Mouse (Mus musculus) kidney, adult 8-10 months (tissue): ENCODE data around the gene Klhl7.

Experiments
- DNase-seq, 2 experiments: peaks; one replicate each; pipeline ENCODE4 v3.0.0; 2022

The Klhl7 gene

DNA sequence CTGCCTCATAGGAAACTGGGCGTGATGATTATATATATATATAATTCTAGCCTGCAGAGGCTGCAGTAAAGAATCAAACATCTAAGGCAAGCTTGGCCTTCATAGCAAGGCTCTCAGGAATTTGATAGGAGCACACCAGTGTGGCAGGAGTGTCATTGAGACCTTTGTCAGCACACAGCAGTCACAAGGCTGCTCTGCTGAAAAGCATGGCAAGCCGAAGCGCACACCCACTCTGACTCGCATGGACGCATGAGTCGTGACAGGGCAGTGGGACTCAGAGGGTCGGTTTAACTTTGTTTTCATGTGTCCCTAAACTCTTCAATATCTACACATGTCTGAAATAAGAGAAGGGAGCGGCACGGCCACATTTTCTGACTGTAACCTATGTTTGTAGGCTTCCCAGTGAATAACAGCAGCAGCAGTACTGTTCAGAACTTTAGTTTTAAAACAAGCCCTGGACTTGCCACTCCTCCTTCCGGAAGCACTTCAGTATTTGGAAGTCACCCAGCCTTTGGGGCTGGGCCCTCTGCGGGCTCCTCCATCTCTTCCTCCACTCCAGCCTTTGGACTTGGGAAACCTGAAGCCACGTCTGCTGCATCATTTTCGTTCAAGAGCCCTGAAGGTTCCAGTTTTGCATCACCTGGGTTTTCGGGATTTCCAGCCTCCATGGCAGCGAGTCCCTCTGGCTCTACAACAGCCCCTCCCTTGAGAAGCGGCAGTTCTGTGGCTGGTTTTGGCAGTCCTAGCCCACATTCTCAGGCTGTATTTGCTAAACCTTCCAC lies 81.3 kb downstream of the Klhl7 start:
- no peak for DNase-seq

GRCm38 (mm10) chr5:24182296-24182734 lies 81.9 kb downstream of the Klhl7 start:
- no peak for DNase-seq

DNA sequence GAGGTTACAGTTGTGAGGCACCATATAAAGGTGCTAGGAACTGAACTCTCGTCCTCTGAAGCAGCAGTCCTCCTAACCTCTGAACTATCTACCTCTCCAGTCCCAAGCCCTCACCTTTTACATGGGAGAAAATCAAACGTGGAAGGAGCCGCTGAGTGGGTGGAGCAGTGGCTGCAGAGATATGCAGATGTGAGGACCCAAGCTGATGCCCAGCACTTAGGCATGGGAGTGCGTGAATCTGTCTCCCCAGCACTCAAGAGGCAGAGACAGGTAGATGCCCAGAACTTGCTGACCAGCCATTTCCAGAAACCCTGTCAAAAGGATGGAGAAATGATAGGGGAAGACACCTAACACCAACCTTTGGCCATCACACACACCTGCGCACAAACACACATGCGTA lies 82.7 kb downstream of the Klhl7 start:
- DNase-seq: no peak

DNA sequence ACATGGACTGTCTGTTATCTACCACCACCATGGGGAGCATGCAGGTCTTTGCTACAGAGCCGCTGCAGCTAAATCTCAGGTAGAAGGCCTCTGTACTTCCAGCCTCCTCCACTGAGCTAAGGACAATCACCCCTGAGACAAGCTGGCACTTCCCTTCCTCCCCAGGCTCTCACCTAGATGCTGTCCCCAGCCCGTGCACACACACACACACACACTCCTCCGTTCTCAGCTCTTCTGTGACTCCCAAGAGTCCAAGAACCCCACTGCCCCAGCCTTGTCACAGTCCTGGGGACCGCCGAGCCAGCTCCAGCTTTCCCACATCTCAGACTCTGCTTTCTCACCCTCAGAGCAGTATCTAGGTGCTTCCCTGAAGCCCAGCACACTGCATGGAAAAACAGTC lies 83.6 kb downstream of the Klhl7 start:
- no peak for DNase-seq

GRCm38 (mm10) chr5:24188476-24188875 lies 88.1 kb downstream of the Klhl7 start:
- DNase-seq: no peak

- DNase-seq: no peak
These were observed 91.4 kb downstream of the Klhl7 start for GRCm38 (mm10) chr5:24191821-24192220.

DNA sequence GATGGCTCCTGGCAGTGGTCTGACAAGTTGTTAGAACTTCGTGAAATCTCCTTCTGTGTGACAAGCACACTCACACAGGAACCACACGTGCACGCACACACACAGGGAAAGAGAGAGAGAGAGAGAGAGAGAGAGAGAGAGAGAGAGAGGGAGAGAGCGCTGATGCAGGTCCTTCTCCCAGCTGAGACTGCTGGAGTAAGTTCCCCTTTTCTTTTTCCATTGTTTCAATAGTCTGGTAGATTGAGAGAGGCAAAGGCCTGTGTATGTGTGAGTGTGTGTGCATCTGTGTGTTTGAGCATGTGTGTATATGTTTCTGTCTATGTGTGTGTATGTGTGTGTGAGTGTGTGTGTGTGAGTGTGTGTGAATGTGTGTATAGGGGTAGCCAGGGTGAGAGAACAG lies 100.6 kb downstream of the Klhl7 start:
- DNase-seq: no peak

- DNase-seq: no peak
These were observed 102.1 kb downstream of the Klhl7 start for GRCm38 (mm10) chr5:24202492-24202891.

GRCm38 (mm10) chr5:24203266-24203665 lies 102.9 kb downstream of the Klhl7 start:
- no peak for DNase-seq

GRCm38 (mm10) chr5:24207965-24208364 lies 107.6 kb downstream of the Klhl7 start:
- no peak for DNase-seq

DNA sequence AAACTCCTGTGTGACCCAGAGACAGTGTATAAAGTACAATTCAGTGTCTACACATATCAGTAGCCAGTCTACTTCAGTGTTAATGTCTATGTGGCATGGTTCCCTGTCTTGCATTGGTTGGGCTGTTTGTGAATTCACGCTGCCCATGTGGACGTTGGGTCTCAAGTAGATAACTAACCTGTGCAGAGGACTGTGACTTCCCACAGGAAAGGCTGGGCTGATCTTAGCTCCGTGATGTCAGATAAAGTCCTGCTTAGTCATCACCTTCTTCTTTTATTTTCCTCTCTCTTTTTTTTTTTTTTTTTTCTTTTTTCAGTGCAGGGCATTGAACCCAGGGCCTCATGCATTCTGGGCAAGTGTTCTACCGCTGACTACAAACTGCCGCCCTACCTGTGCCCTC lies 108.1 kb downstream of the Klhl7 start:
- DNase-seq: no peak
